Mouse (Mus musculus): ENCODE measurements around the gene Plac8.
A peak's percentile ranks its signal among the peaks of the same experiment; 100 is the strongest.

Plac8 gene

GRCm38 (mm10) chr5:100578863-100579411, 6.9 kb upstream of the Plac8 start:
- DNase-seq (ENCODE audit: low spot score in 2 of 2) = peak; percentile 47 to 60

- no peak for DNase-seq (ENCODE audit: low spot score in 2 of 2)
Observed at GRCm38 (mm10) chr5:100574771-100575170, 2.7 kb upstream of the Plac8 start.

- DNase-seq (ENCODE audit: low spot score in 2 of 2) = peak in 1 of 2 experiments; percentile 48
Observed at GRCm38 (mm10) chr5:100573256-100573655, 1.2 kb upstream of the Plac8 start.

- DNase-seq (ENCODE audit: low spot score in 2 of 2) = no peak
Observed at GRCm38 (mm10) chr5:100570716-100571115, 1.3 kb downstream of the Plac8 start.

- peak in 1 of 2 experiments; percentile 38 for DNase-seq (ENCODE audit: low spot score in 2 of 2)
Observed at GRCm38 (mm10) chr5:100569997-100570595, 1.9 kb downstream of the Plac8 start.

GRCm38 (mm10) chr5:100569250-100569934, 2.7 kb downstream of the Plac8 start:
- DNase-seq (ENCODE audit: low spot score in 2 of 2) = peak; percentile 75 to 82

- no peak for DNase-seq (ENCODE audit: low spot score in 2 of 2)
Observed at GRCm38 (mm10) chr5:100568802-100569201, 3.2 kb downstream of the Plac8 start.

- no peak for DNase-seq (ENCODE audit: low spot score in 2 of 2)
Observed at GRCm38 (mm10) chr5:100568177-100568576, 3.9 kb downstream of the Plac8 start.

- no peak for DNase-seq (ENCODE audit: low spot score in 2 of 2)
Observed at GRCm38 (mm10) chr5:100567258-100568032, 4.6 kb downstream of the Plac8 start.

GRCm38 (mm10) chr5:100566798-100567197, 5.2 kb downstream of the Plac8 start:
- DNase-seq (ENCODE audit: low spot score in 2 of 2) = no peak

- peak; percentile 72 for DNase-seq (ENCODE audit: low spot score in 2 of 2)
Observed at GRCm38 (mm10) chr5:100562702-100563101, 9.3 kb downstream of the Plac8 start.

- DNase-seq (ENCODE audit: low spot score in 2 of 2) = no peak
Observed at GRCm38 (mm10) chr5:100559357-100559756, 12.7 kb downstream of the Plac8 start.

- no peak for DNase-seq (ENCODE audit: low spot score in 2 of 2)
Observed at GRCm38 (mm10) chr5:100558783-100559182, 13.3 kb downstream of the Plac8 start.

- DNase-seq (ENCODE audit: low spot score in 2 of 2) = no peak
Observed at GRCm38 (mm10) chr5:100557537-100557936, 14.5 kb downstream of the Plac8 start.

GRCm38 (mm10) chr5:100557019-100557418, 15.0 kb downstream of the Plac8 start:
- DNase-seq (ENCODE audit: low spot score in 2 of 2) = no peak

GRCm38 (mm10) chr5:100553426-100553825, 18.6 kb downstream of the Plac8 start:
- no peak for DNase-seq (ENCODE audit: low spot score in 2 of 2)

GRCm38 (mm10) chr5:100551952-100552351, 20.1 kb downstream of the Plac8 start:
- DNase-seq (ENCODE audit: low spot score in 2 of 2) = no peak

- no peak for DNase-seq (ENCODE audit: low spot score in 2 of 2)
Observed at GRCm38 (mm10) chr5:100550151-100550550, 21.9 kb downstream of the Plac8 start.

GRCm38 (mm10) chr5:100549311-100549710, 22.7 kb downstream of the Plac8 start:
- no peak for DNase-seq (ENCODE audit: low spot score in 2 of 2)

GRCm38 (mm10) chr5:100548236-100548635, 23.8 kb downstream of the Plac8 start:
- no peak for DNase-seq (ENCODE audit: low spot score in 2 of 2)

GRCm38 (mm10) chr5:100546294-100547080, 25.6 kb downstream of the Plac8 start:
- DNase-seq (ENCODE audit: low spot score in 2 of 2) = peak; percentile 14 to 28

All from spleen, postnatal 36 days (tissue).